8 mouse cellular contexts compared by ENCODE assay signal in the genomic region with DNA sequence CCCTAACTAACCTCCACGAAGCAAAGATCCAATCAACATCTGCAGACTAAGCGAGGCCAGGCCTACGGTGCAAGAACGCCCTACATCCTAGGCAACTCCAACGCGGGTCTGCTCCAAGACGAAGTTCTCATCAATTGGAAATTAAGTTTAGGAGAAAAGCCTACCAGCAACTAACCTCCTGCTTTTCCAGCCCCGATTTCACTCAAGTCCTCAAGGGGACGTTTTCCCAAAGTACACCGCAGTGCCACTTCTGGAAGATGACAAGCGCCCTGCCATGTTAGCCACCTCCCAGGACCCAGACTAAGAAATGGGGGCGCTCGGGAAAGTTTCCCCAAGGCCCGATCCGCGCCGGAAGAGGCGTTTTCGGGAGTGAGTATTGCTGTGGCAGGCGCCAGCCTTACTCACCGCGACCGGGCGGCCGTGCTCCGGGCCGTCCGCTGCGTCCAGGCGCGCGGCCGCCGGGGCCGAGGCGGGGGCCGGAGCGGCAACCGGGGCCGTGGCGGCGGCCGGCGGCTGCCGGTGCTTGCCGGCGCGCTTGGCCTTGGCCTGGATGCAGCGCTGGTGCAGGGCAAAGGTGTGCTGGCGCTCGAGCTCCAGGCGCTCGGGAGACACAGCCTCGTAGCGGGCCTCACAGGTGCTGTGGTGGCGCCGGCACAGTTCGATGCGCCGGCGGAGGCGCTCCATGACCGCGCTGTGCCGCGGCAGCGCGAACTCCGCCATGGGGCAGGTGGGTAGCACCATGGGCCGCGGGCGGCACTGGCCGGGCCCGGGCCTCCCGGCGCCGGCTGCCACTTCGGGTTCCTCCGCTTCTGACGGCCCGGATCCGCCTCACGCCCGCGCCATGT. TPM values are rescaled to one million over a fixed set of nuclear protein-coding genes. Genes with fewer than 3 reads are reported as not detected.
DNase-seq lines count a peak whose midpoint lies in the region; ATAC-seq and TF ChIP-seq lines count a peak whose summit lies in the region.

No protein-coding gene starts in this region.

- peak; percentile 60 for DNase-seq in 3T3-L1 (ENCODE audit: low read depth, low spot score)
- peak; percentile 83 for DNase-seq in MEL (ENCODE audit: low read depth, low spot score)
- DNase-seq in embryo, embryonic 10.5 days (ENCODE audit: low spot score): peak; percentile 75
- peak; percentile 55 to 56 for DNase-seq in heart, adult 9 months (ENCODE audit: low spot score in 2 of 2)
- DNase-seq in kidney, adult 2 months: peak; percentile 59
- peak; percentile 74 for DNase-seq in liver, embryonic 11.5 days (ENCODE audit: low spot score)
- DNase-seq in midbrain, postnatal 0 days (ENCODE audit: low spot score): peak; percentile 58
- DNase-seq in testis, postnatal 14 days (ENCODE audit: low spot score): peak; percentile 81

- peaks cover 7 to 17% of the 10 kb centered on the region in 2 experiments for H3K4me1 ChIP-seq in MEL (ENCODE audit: control insufficient read depth in 1 of 2, insufficient read depth in 2 of 2, low read length in 2 of 2)
- H3K4me1 ChIP-seq in kidney, adult 2 months (ENCODE audit: control insufficient read depth, insufficient read depth, low read length): peaks cover 21% of the 10 kb centered on the region; the same call in 1 of the 2 replicates
- peaks cover 15% of the 10 kb centered on the region for H3K4me1 ChIP-seq in liver, embryonic 11.5 days (replicated peaks; ENCODE audit: control insufficient read depth, insufficient read depth, low read length)
- peaks cover 8% of the 10 kb centered on the region; the same call in 1 of the 2 replicates for H3K4me1 ChIP-seq in midbrain, postnatal 0 days (ENCODE audit: insufficient read depth, low read length)

- H3K79me2 ChIP-seq in MEL (ENCODE audit: control insufficient read depth, insufficient read depth, low read length, poor library complexity): peaks cover 38% of the 10 kb centered on the region

- peak overlapping the region; percentile 99 for H3K9ac ChIP-seq in MEL (ENCODE audit: control insufficient read depth, low read depth, low read length, poor library complexity, severe bottlenecking)
- peak overlapping the region; percentile 97 for H3K9ac ChIP-seq in liver, embryonic 11.5 days (ENCODE audit: low read depth, low read length)
- H3K9ac ChIP-seq in midbrain, postnatal 0 days (replicated peaks; ENCODE audit: low read length, poor library complexity, severe bottlenecking): peak overlapping the region; percentile 99

- H3K27ac ChIP-seq in MEL (ENCODE audit: control insufficient read depth, low read depth, low read length): peak overlapping the region; percentile 71
- H3K27ac ChIP-seq in kidney, adult 2 months (ENCODE audit: insufficient read depth, low read depth, low read length): peak overlapping the region; percentile 94
- peak overlapping the region; percentile 96 for H3K27ac ChIP-seq in liver, embryonic 11.5 days (ENCODE audit: low read depth, low read length)
- H3K27ac ChIP-seq in midbrain, postnatal 0 days (ENCODE audit: low read depth, low read length): peak overlapping the region; percentile 99

- H3K4me3 ChIP-seq in MEL (ENCODE audit: control insufficient read depth in 1 of 2, insufficient read depth in 1 of 2, low read depth in 2 of 2, low read length in 2 of 2): peak overlapping the region; percentile 69 to 80
- peak overlapping the region; percentile 95 for H3K4me3 ChIP-seq in kidney, adult 2 months (ENCODE audit: insufficient read depth, low read depth, low read length)
- H3K4me3 ChIP-seq in liver, embryonic 11.5 days (ENCODE audit: low read depth, low read length): peak overlapping the region; percentile 99
- H3K4me3 ChIP-seq in midbrain, postnatal 0 days (ENCODE audit: low read depth, low read length): peak overlapping the region; percentile 98

- ATAC-seq in liver, embryonic 11.5 days (replicated peaks; ENCODE audit: low FRiP score): peak; percentile 69
- peak; percentile 82 for ATAC-seq in midbrain, postnatal 0 days (ENCODE audit: low FRiP score)

- TF ChIP-seq EP300 in MEL (IDR thresholded peaks at IDR 0.05; ENCODE audit: low read depth in 1 of 2, low read length in 2 of 2): no peak

- peak overlapping the region; percentile 90 for H3K4me2 ChIP-seq in liver, embryonic 11.5 days
- peak overlapping the region; percentile 81 for H3K4me2 ChIP-seq in midbrain, postnatal 0 days (ENCODE audit: low read depth, low read length, poor library complexity, severe bottlenecking)

- no peak for TF ChIP-seq RAD21 in MEL (IDR thresholded peaks at IDR 0.05; ENCODE audit: low read depth, low read length)

- peaks cover 23 to 29% of the 10 kb centered on the region in 2 experiments for H3K36me3 ChIP-seq in MEL (ENCODE audit: control insufficient read depth in 1 of 2, insufficient read depth in 2 of 2, low read length in 2 of 2)
- H3K36me3 ChIP-seq in kidney, adult 2 months (ENCODE audit: control insufficient read depth, insufficient read depth, low read length): peaks cover 3% of the 10 kb centered on the region; the same call in 1 of the 2 replicates
- peaks cover 25% of the 10 kb centered on the region for H3K36me3 ChIP-seq in liver, embryonic 11.5 days (ENCODE audit: control insufficient read depth, insufficient read depth, low read length)
- peaks cover 10% of the 10 kb centered on the region for H3K36me3 ChIP-seq in midbrain, postnatal 0 days (ENCODE audit: insufficient read depth, low read length)

- TF ChIP-seq CTCF in MEL (IDR thresholded peaks at IDR 0.05 in 2 of 3, conservative IDR thresholded peaks at IDR 0.05 in 1 of 3; ENCODE audit: control insufficient read depth in 1 of 3, insufficient read depth in 1 of 3, low read depth in 2 of 3, low read length in 3 of 3, poor library complexity in 1 of 3, severe bottlenecking in 1 of 3): no peak
- TF ChIP-seq CTCF in kidney, adult 2 months (conservative IDR thresholded peaks at IDR 0.05; ENCODE audit: insufficient read depth, insufficient read length, low read depth, low read length): no peak
- TF ChIP-seq CTCF in midbrain, postnatal 0 days (IDR thresholded peaks at IDR 0.05): no peak

- WGBS in kidney, adult 2 months: under 1% methylated on average over 85 of the region's 85 CpGs
- WGBS in liver, embryonic 11.5 days: under 1% methylated on average over 85 of the region's 85 CpGs
- 3% methylated on average over 73 of the region's 85 CpGs for WGBS in midbrain, postnatal 0 days

- TF ChIP-seq POLR2A in MEL (IDR thresholded peaks at IDR 0.05; ENCODE audit: control insufficient read depth in 1 of 2, insufficient read depth in 1 of 2, low read depth in 1 of 2, low read length in 2 of 2, poor library complexity in 1 of 2): no peak; a peak in 1 of 4 replicates
- TF ChIP-seq POLR2A in kidney, adult 2 months (IDR thresholded peaks at IDR 0.05; ENCODE audit: low read depth, low read length): no peak

- H3K9me3 ChIP-seq in MEL (replicated peaks; ENCODE audit: insufficient read depth, low read length): no peaks in the 10 kb centered on the region
- H3K9me3 ChIP-seq in liver, embryonic 11.5 days (ENCODE audit: control insufficient read depth, low read length): no peaks in the 10 kb centered on the region
- H3K9me3 ChIP-seq in midbrain, postnatal 0 days (ENCODE audit: low read length): no peaks in the 10 kb centered on the region

- no peaks in the 10 kb centered on the region for H3K27me3 ChIP-seq in MEL (ENCODE audit: control insufficient read depth in 1 of 2, insufficient read depth in 2 of 2, low read length in 2 of 2)
- no peaks in the 10 kb centered on the region for H3K27me3 ChIP-seq in kidney, adult 2 months (replicated peaks; ENCODE audit: control insufficient read depth, insufficient read depth, low read length)
- no peaks in the 10 kb centered on the region for H3K27me3 ChIP-seq in liver, embryonic 11.5 days (replicated peaks; ENCODE audit: control insufficient read depth, insufficient read depth, low read length)
- H3K27me3 ChIP-seq in midbrain, postnatal 0 days (ENCODE audit: insufficient read depth, low read length): no peaks in the 10 kb centered on the region

TF ChIP-seq in MEL, 35 proteins besides CTCF, POLR2A, EP300 and RAD21 (continues in another document):
- TF ChIP-seq MYB (IDR thresholded peaks at IDR 0.05; ENCODE audit: low read depth, low read length) (peak; percentile 55), TAL1 (IDR thresholded peaks at IDR 0.05; ENCODE audit: low read length) (no peak), SIN3A (IDR thresholded peaks at IDR 0.05; ENCODE audit: low read length) (peak; percentile 42; the same call in 1 of the 2 replicates), KAT2A (conservative IDR thresholded peaks at IDR 0.05; ENCODE audit: low read depth, low read length) (no peak; the same call in 1 of the 2 replicates), HCFC1 (IDR thresholded peaks at IDR 0.05; ENCODE audit: low read depth, low read length) (peak; percentile 35; the same call in 1 of the 2 replicates), MAX (IDR thresholded peaks at IDR 0.05; ENCODE audit: low read length) (0 out of 2 replicates have a peak, but pooled peaks have one; percentile 42), UBTF (IDR thresholded peaks at IDR 0.05; ENCODE audit: borderline replicate concordance, insufficient read depth, low read depth, low read length) (peak; percentile 97; the same call in 1 of the 2 replicates)

RNA-seq across cellular contexts. Expression of a gene that starts 0.6 kb away (rescaled TPM):
- 3.8 and 4.5 TPM in 2 replicates for total RNA-seq in MEL (2012; rRNA removed)
- polyA plus RNA-seq in MEL (2012; ENCODE audit: insufficient read depth in 1 of 2, insufficient read length in 2 of 2, low read depth in 1 of 2, low replicate concordance in 2 of 2, missing spikeins in 1 of 2): 10 to 100 TPM in 1 of 2 experiments, not detected in 1; 12.6 TPM
- 10.9 and 12.5 TPM in 2 replicates for polyA plus RNA-seq in kidney, adult 2 months (2012; rRNA removed)
- 4.4 and 5.6 TPM in 2 replicates for polyA plus RNA-seq in liver, embryonic 11.5 days (2014; fragmentation: Nextera tagmentation; extraction: Ambion mirVana)
- total RNA-seq in midbrain, postnatal 0 days (2014; rRNA removed): 12.5 and 12.8 TPM in 2 replicates
- 1.5 and 1.6 TPM in 2 replicates for polyA plus RNA-seq in midbrain, postnatal 0 days (2015; fragmentation: Nextera tagmentation; extraction: Ambion mirVana)

RNA-seq across cellular contexts. Expression of a gene that starts 33.9 kb away (rescaled TPM):
- total RNA-seq in MEL (2012; rRNA removed): 785 and 867 TPM in 2 replicates
- polyA plus RNA-seq in MEL (2012; ENCODE audit: insufficient read depth in 1 of 2, insufficient read length in 2 of 2, low read depth in 1 of 2, low replicate concordance in 2 of 2, missing spikeins in 1 of 2): 100 to 1,000 TPM; 390 to 464 TPM
- 84.1 and 118 TPM in 2 replicates for polyA plus RNA-seq in kidney, adult 2 months (2012; rRNA removed)
- polyA plus RNA-seq in liver, embryonic 11.5 days (2014; fragmentation: Nextera tagmentation; extraction: Ambion mirVana): 267 and 285 TPM in 2 replicates
- total RNA-seq in midbrain, postnatal 0 days (2014; rRNA removed): 227 and 275 TPM in 2 replicates
- polyA plus RNA-seq in midbrain, postnatal 0 days (2015; fragmentation: Nextera tagmentation; extraction: Ambion mirVana): 235 and 244 TPM in 2 replicates

RNA-seq across cellular contexts. Expression of a gene that starts 53.1 kb away (rescaled TPM):
- total RNA-seq in MEL (2012; rRNA removed): 1.6 and 3.1 TPM in 2 replicates
- polyA plus RNA-seq in MEL (2012; ENCODE audit: insufficient read depth in 1 of 2, insufficient read length in 2 of 2, low read depth in 1 of 2, low replicate concordance in 2 of 2, missing spikeins in 1 of 2): 1 to 10 TPM in 1 of 2 experiments, not detected in 1; 3.4 TPM
- polyA plus RNA-seq in kidney, adult 2 months (2012; rRNA removed): 33.8 and 46.3 TPM in 2 replicates
- polyA plus RNA-seq in liver, embryonic 11.5 days (2014; fragmentation: Nextera tagmentation; extraction: Ambion mirVana): 0.82 and 2.6 TPM in 2 replicates
- 3.5 and 21.3 TPM in 2 replicates for total RNA-seq in midbrain, postnatal 0 days (2014; rRNA removed)
- polyA plus RNA-seq in midbrain, postnatal 0 days (2015; fragmentation: Nextera tagmentation; extraction: Ambion mirVana): 5.3 and 6.0 TPM in 2 replicates

Comparison
In these comparisons a context has a peak if more than half of its experiments do, and no peak if none do; other contexts are left out.
1. Peak in every context shown above with its lines: DNase-seq, ATAC-seq, H3K4me3 ChIP-seq and H3K27ac ChIP-seq.